Mouse (Mus musculus) liver, adult 2 months (tissue): ENCODE results near the gene B3galt4. TPM values are rescaled to one million over a fixed set of nuclear protein-coding genes. Genes with fewer than 3 reads are reported as not detected.
"Not testable (repeated sequence)": the region's sequence is repeated elsewhere in the genome, so short reads cannot be mapped to it uniquely, and the experiment has no call there.

Experiments used
- DNase-seq: peaks from one replicate; pipeline ENCODE4 v3.0.0-alpha.2; 2011; ENCODE audit warnings: low read depth, low spot score; ENCODE audit errors: extremely low read depth
- H3K27ac ChIP-seq: fragments of 200-500 bp; replicated peaks from 2 replicates; pipeline ENCODE4 v1.5.1; 2012; ENCODE audit warnings: low read depth, mild to moderate bottlenecking, control low read depth, inconsistent platforms, low read length; ENCODE audit not compliant: insufficient read depth
- H3K27me3 ChIP-seq: fragments of 200-500 bp; 2 replicates; pipeline ENCODE4 v1.6.1; 2012; ENCODE audit warnings: mild to moderate bottlenecking, moderate library complexity, low read length, inconsistent platforms; ENCODE audit not compliant: control insufficient read depth, insufficient read depth
- H3K36me3 ChIP-seq: fragments of 200-500 bp; 2 replicates; pipeline ENCODE4 v1.6.1; 2012; ENCODE audit warnings: low read length, inconsistent platforms; ENCODE audit not compliant: control insufficient read depth, insufficient read depth
- H3K4me1 ChIP-seq: fragments of 200-500 bp; 2 replicates; pipeline ENCODE4 v1.6.1; 2011; ENCODE audit warnings: low read length; ENCODE audit not compliant: control insufficient read depth, insufficient read depth
- H3K4me3 ChIP-seq: fragments of 200-500 bp; 2 replicates; pipeline ENCODE4 v1.5.1; 2011; ENCODE audit warnings: low read depth, mild to moderate bottlenecking, control low read depth, low read length, moderate library complexity; ENCODE audit not compliant: insufficient read depth
- H3K79me2 ChIP-seq: fragments of 200-500 bp; 2 replicates; pipeline ENCODE4 v1.6.1; 2012; ENCODE audit warnings: inconsistent platforms, mild to moderate bottlenecking, low read length, moderate library complexity; ENCODE audit not compliant: control insufficient read depth, insufficient read depth
- H3K9ac ChIP-seq: fragments of 200-500 bp; 2 replicates; pipeline ENCODE4 v1.6.1; 2012; ENCODE audit warnings: low read depth, mild to moderate bottlenecking, control low read depth, inconsistent platforms, low read length
- CTCF ChIP-seq: fragments of 200-500 bp; IDR thresholded peaks from 2 replicates; pipeline ENCODE4 v1.5.1; 2011; ENCODE audit warnings: low read depth, low read length, control low read depth
- POLR2A ChIP-seq: fragments of 200-500 bp; IDR thresholded peaks from 2 replicates; pipeline ENCODE4 v1.6.1; 2011; ENCODE audit warnings: low read length, control low read depth; ENCODE audit not compliant: insufficient read depth; ENCODE audit errors: extremely low read depth
- WGBS: fragments of 180-500 bp; shearing (Covaris S2); methylation state at CpG from one replicate; pipeline ENCODE4 v1.1.7; 2018; 5-methylcytosine and 5-hydroxymethylcytosine counted together
- polyA plus RNA-seq: library from polyadenylated mRNA; depleted of rRNA; stranded (reverse); fragments of >200 nt; gene quantifications from 2 replicates; pipeline ENCODE4 v1.2.3, GENCODE M21; 2012; rRNA removed
- total RNA-seq: library from RNA; depleted of rRNA; stranded (reverse); fragments of >200 nt; gene quantifications from 2 replicates; pipeline ENCODE4 v1.2.3, GENCODE M21; 2014; rRNA removed

Gene B3galt4
- total RNA-seq (0.54 and 0.55 TPM in 2 replicates), polyA plus RNA-seq (0.68 and 0.97 TPM in 2 replicates)

- Histone ChIP-seq H3K79me2 (peaks cover 5% of the 10 kb centered on the region; the same call in 1 of the 2 replicates), H3K27me3 (no peaks in the 10 kb centered on the region), H3K9ac (peak within 1 kb of the TSS; percentile 64), H3K36me3 (peaks cover 16% of the 10 kb centered on the region), H3K4me1 (peaks cover 9% of the 10 kb centered on the region), H3K4me3 (peak within 1 kb of the TSS; percentile 68), H3K27ac (0 out of 2 replicates have a peak within 1 kb of the TSS, but pooled peaks have one; percentile 18)
- TF ChIP-seq CTCF (no peak), POLR2A (no peak)
- WGBS, result 50% methylated on average over 45 of the region's 45 CpGs
- no peak for DNase-seq
Measured at GRCm38 (mm10) chr17:33951021-33951946, at the start of gene B3galt4. Gene B3galt4, minus strand, starts transcription at chr17:33951488.

DNA sequence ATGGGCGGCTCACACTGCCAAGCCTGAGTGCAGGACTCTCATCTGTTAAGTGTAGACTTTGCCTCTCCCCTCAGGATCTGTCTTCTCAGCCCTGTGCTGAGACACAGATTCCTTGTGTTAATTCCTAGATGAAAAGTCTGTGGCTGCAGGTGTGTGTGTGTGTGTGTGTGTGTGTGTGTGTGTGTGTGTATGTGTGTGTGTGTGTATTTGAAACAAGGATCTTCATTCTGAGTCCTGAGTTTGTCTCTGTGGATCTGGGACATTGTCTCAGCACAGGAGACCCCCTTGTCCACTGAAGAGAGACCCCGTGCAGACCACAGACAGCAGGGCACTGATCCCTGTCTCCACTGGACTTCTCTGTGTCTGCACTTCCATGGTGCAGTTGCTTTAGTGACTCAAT, 49.5 kb upstream of the B3galt4 start:
- H3K27ac ChIP-seq, result peak overlapping the region; percentile 54
- not testable (repeated sequence) for H3K79me2 ChIP-seq, DNase-seq, H3K27me3 ChIP-seq, H3K4me1 ChIP-seq
- 69% methylated on average over 2 of the region's 2 CpGs for WGBS
- H3K9ac ChIP-seq, result peak overlapping the region; percentile 35; the same call in 1 of the 2 replicates
- peak overlapping the region; percentile 23; the same call in 1 of the 2 replicates for H3K4me3 ChIP-seq
- peaks cover 19% of the 10 kb centered on the region for H3K36me3 ChIP-seq

GRCm38 (mm10) chr17:34000150-34000537, 48.9 kb upstream of the B3galt4 start, which contains the start of gene H2-K1:
Gene H2-K1, minus strand, starts transcription at chr17:34000347.
- peaks cover 3% of the 10 kb centered on the region; the same call in 1 of the 2 replicates for H3K79me2 ChIP-seq
- no peaks in the 10 kb centered on the region for H3K27me3 ChIP-seq
- H3K4me3 ChIP-seq, result peak within 1 kb of the TSS; percentile 82
- H3K9ac ChIP-seq, result peak within 1 kb of the TSS; percentile 94
- peak; percentile 94 for DNase-seq
- TF ChIP-seq POLR2A (peak; percentile 100), CTCF (no peak)
- under 1% methylated on average over 30 of the region's 30 CpGs for WGBS
- peak within 1 kb of the TSS; percentile 88 for H3K27ac ChIP-seq
- peaks cover 19% of the 10 kb centered on the region for H3K36me3 ChIP-seq
- no peaks in the 10 kb centered on the region; the same call in 1 of the 2 replicates for H3K4me1 ChIP-seq

DNA sequence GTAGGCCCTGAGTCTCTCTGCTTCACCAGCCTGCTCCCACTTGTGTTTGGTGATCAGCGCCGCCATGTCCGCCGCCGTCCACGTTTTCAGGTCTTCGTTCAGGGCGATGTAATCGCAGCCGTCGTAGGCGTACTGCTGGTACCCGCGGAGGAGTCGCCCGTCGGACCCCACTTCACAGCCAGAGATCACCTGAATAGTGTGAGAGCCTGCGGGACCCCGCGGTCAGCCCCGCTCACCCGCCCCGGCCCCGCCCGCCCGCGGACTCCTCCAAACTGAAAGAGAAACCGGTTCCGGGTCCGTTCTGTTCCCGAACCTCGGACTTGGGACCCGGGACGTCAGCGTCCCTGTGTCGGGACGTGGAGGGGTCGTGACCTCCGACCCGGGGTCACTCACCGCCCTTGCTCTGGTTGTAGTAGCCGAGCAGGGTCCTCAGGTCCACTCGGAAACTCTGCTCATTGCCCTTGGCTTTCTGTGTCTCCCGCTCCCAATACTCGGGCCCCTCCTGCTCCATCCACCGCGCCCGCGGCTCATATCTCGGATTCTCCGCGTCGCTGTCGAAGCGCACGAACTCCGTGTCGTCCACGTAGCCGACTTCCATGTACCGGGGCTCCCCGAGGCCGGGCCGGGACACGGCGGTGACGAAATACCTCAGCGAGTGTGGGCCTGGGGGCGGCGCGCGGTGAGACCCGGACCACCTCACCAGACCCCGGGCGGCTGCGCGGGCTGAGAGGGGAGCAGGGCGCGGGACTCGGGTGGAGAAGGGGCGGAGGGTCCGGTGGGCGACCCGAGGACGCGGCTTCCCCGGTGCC, 48.3 kb upstream of the B3galt4 start:
- peak; percentile 76 for DNase-seq
- Histone ChIP-seq H3K27ac (peak overlapping the region; percentile 88), H3K27me3 (no peaks in the 10 kb centered on the region), H3K36me3 (peaks cover 19% of the 10 kb centered on the region), H3K9ac (peak overlapping the region; percentile 94), H3K4me1 (no peaks in the 10 kb centered on the region; the same call in 1 of the 2 replicates), H3K79me2 (peaks cover 3% of the 10 kb centered on the region; the same call in 1 of the 2 replicates), H3K4me3 (peak overlapping the region; percentile 82)
- 1% methylated on average over 86 of the region's 87 CpGs for WGBS
- TF ChIP-seq POLR2A (no peak), CTCF (no peak)

- H3K4me1 ChIP-seq, H3K9ac ChIP-seq, DNase-seq, H3K27ac ChIP-seq, H3K27me3 ChIP-seq, H3K79me2 ChIP-seq: not testable (repeated sequence)
- 58% methylated on average over 5 of the region's 5 CpGs for WGBS
- Histone ChIP-seq H3K4me3 (peak overlapping the region; percentile 82), H3K36me3 (peaks cover 19% of the 10 kb centered on the region)
Measured at GRCm38 (mm10) chr17:33998697-33999096, 47.4 kb upstream of the B3galt4 start.

DNA sequence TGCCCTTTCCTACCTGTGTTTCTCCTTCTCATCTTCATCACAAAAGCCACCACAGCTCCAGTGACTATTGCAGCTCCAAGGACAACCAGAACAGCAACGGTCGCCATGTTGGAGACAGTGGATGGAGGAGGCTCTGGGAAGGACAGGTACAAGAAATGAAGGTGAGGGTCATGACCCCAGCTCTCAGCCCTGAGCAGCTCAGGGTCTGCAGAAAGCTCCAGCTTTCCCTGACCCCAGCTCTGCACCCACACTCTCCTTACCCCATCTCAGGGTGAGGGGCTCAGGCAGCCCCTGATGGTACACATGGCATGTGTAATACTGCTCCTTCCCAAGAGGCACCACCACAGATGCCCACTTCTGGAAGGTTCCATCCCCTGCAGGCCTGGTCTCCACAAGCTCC, 45.7 kb upstream of the B3galt4 start:
- not testable (repeated sequence) for H3K4me3 ChIP-seq, H3K9ac ChIP-seq, H3K27ac ChIP-seq, H3K27me3 ChIP-seq, H3K79me2 ChIP-seq, H3K4me1 ChIP-seq, DNase-seq
- 92% methylated on average over 2 of the region's 2 CpGs for WGBS
- peaks cover 19% of the 10 kb centered on the region for H3K36me3 ChIP-seq
